Mouse (Mus musculus) embryonic facial prominence, embryonic 12.5 days (tissue): ENCODE results near the gene Slit1. TPM values are rescaled to one million over a fixed set of nuclear protein-coding genes. Genes with fewer than 3 reads are reported as not detected.

Experiments used
- microRNA-seq: library from miRNA; unstranded; fragments of <30 nt; microRNA quantifications from one replicate; pipeline ENCODE4, GENCODE M21; 2017
- polyA plus RNA-seq: library from polyadenylated mRNA; unstranded; fragments of >200 nt; fragmentation: Nextera tagmentation; extraction: Ambion mirVana; gene quantifications from 2 replicates; pipeline ENCODE4 v1.2.1, GENCODE M21; 2016

Gene Slit1
- polyA plus RNA-seq, 1 experiment from 2014 or later, result 1.4 TPM

Small RNA genes lying within 50 kb of the gene (microRNA-seq; reads per million reads assigned to microRNA genes)
- gene Mir8091, result not detected

Other genes starting within 250 kb of the Slit1 start
- 2.7 and 2.8 TPM in 2 replicates for gene Gm340, start 161.3 kb downstream of the Slit1 start, polyA plus RNA-seq
- gene Arhgap19, start 58.4 kb upstream of the Slit1 start, polyA plus RNA-seq, result 32.9 and 33.1 TPM in 2 replicates
- 7.9 and 8.9 TPM in 2 replicates for gene Frat1, start 86.3 kb upstream of the Slit1 start, polyA plus RNA-seq
- gene Frat2, start 104.5 kb upstream of the Slit1 start, polyA plus RNA-seq, result 9.2 and 9.9 TPM in 2 replicates
- gene Rrp12, start 152.5 kb upstream of the Slit1 start, polyA plus RNA-seq, result 23.5 and 24.0 TPM in 2 replicates
- gene Pgam1, start 168.3 kb upstream of the Slit1 start, polyA plus RNA-seq, result 595 TPM in 2 replicates
- gene Exosc1, start 189.8 kb upstream of the Slit1 start, polyA plus RNA-seq, result 76.7 and 81.5 TPM in 2 replicates
- 93.0 and 94.2 TPM in 2 replicates for gene Zdhhc16, start 189.8 kb upstream of the Slit1 start, polyA plus RNA-seq
- gene Mms19, start 237.5 kb upstream of the Slit1 start, polyA plus RNA-seq, result 41.5 and 41.7 TPM in 2 replicates
- 20.3 and 20.5 TPM in 2 replicates for gene Ubtd1, start 238.1 kb upstream of the Slit1 start, polyA plus RNA-seq